Mouse (Mus musculus): ENCODE data around the gene Kdelr3. TPM values are rescaled to one million over a fixed set of nuclear protein-coding genes. Genes with fewer than 3 reads are reported as not detected.
A peak's percentile ranks its signal among the peaks of the same experiment; 100 is the strongest.

Gene Kdelr3
- 149 and 157 TPM in 2 replicates for polyA plus RNA-seq (2014; fragmentation: Nextera tagmentation; extraction: Ambion mirVana)

DNA sequence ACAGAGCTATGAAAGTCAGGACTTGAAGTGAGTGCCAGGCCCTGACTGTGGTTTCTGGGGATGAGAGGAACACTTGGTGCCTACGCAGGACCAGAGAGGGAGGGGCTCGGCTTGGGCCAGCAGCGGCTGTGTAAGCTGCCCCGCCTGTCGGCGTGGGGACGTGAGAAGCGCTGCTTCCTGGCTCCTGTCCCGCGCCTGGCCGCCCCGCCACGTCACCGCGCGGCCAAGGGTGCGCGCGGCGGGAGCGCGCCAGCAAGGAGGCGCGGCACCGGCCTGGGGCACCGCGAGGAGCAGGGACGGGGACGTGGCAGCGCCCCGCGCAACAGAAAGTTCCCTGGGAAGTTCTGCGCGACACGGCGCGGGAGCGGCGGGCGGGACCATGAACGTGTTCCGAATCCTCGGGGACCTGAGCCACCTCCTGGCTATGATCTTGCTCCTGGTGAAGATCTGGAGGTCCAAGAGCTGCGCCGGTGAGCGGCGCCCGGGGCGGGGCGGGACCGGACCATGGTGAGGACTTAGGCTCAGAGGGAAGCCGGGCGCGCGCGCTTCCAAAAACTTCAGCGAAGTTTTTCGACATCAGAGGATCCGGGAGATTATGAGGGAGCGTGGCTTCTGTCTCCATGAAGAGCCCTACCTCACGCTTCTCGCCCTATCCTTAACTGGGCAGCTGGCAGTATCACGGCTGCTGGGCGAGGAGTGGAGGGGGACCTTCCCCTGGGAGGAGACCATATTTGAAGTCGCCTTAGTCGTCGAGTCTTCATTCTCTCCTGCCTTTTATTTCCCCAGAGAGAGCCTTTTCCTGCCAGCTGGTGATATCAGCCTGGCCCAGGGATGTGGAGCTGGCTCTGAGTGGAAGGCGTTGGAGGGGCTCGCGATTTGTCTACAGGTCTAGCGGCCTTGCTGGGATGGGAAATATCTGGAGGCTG, at the start of gene Kdelr3:
Gene Kdelr3, plus strand, starts transcription at position 241 of the 926 bp plus-strand sequence.
- peak; percentile 92 for DNase-seq (ENCODE audit: low spot score)
- no peaks in the 10 kb centered on the region for H3K36me3 ChIP-seq (ENCODE audit: control insufficient read depth, insufficient read depth, low read length)
- H3K4me1 ChIP-seq (ENCODE audit: control insufficient read depth, insufficient read depth, low read length), result 0 out of 2 replicates have a peak, but pooled peaks cover 3% of the 10 kb centered on the region
- peak within 1 kb of the TSS; percentile 83 for H3K4me2 ChIP-seq (ENCODE audit: low read depth, low read length)
- under 1% methylated on average over 50 of the region's 71 CpGs for WGBS
- H3K4me3 ChIP-seq (ENCODE audit: low read depth, low read length), result peak within 1 kb of the TSS; percentile 64
- peak within 1 kb of the TSS; percentile 81 for H3K9ac ChIP-seq (ENCODE audit: low read depth, low read length)
- H3K27ac ChIP-seq (replicated peaks; ENCODE audit: low read depth, low read length), result peak within 1 kb of the TSS; percentile 65
- H3K27me3 ChIP-seq (replicated peaks; ENCODE audit: control insufficient read depth, insufficient read depth, low read length), result peaks cover 26% of the 10 kb centered on the region
- H3K9me3 ChIP-seq (ENCODE audit: control insufficient read depth, low read length), result no peaks in the 10 kb centered on the region
- ATAC-seq (ENCODE audit: low read depth), result peak; percentile 69

GRCm38 (mm10) chr15:79466601-79467286, 49.5 kb upstream of the Kdelr3 start:
- H3K27me3 ChIP-seq (replicated peaks; ENCODE audit: control insufficient read depth, insufficient read depth, low read length), result no peaks in the 10 kb centered on the region
- H3K27ac ChIP-seq (replicated peaks; ENCODE audit: low read depth, low read length), result no peak overlapping the region
- H3K4me3 ChIP-seq (ENCODE audit: low read depth, low read length), result no peak overlapping the region
- H3K4me2 ChIP-seq (ENCODE audit: low read depth, low read length), result no peak overlapping the region
- H3K4me1 ChIP-seq (ENCODE audit: control insufficient read depth, insufficient read depth, low read length), result peaks cover 5% of the 10 kb centered on the region; the same call in 1 of the 2 replicates
- H3K9ac ChIP-seq (ENCODE audit: low read depth, low read length), result no peak overlapping the region
- DNase-seq (ENCODE audit: low spot score), result peak; percentile 80
- ATAC-seq (ENCODE audit: low read depth), result peak; percentile 94
- 5% methylated on average over 18 of the region's 18 CpGs for WGBS
- H3K9me3 ChIP-seq (ENCODE audit: control insufficient read depth, low read length), result no peaks in the 10 kb centered on the region
- H3K36me3 ChIP-seq (ENCODE audit: control insufficient read depth, insufficient read depth, low read length), result no peaks in the 10 kb centered on the region

GRCm38 (mm10) chr15:79469577-79469976, 46.6 kb upstream of the Kdelr3 start:
- 71% methylated on average over 5 of the region's 5 CpGs for WGBS
- H3K4me3 ChIP-seq (ENCODE audit: low read depth, low read length), result no peak overlapping the region
- H3K27ac ChIP-seq (replicated peaks; ENCODE audit: low read depth, low read length), result no peak overlapping the region
- H3K9ac ChIP-seq (ENCODE audit: low read depth, low read length), result no peak overlapping the region
- H3K36me3 ChIP-seq (ENCODE audit: control insufficient read depth, insufficient read depth, low read length), result no peaks in the 10 kb centered on the region
- no peaks in the 10 kb centered on the region for H3K27me3 ChIP-seq (replicated peaks; ENCODE audit: control insufficient read depth, insufficient read depth, low read length)
- no peak overlapping the region for H3K4me2 ChIP-seq (ENCODE audit: low read depth, low read length)
- no peak for ATAC-seq (ENCODE audit: low read depth)
- peaks cover 5% of the 10 kb centered on the region; the same call in 1 of the 2 replicates for H3K4me1 ChIP-seq (ENCODE audit: control insufficient read depth, insufficient read depth, low read length)
- H3K9me3 ChIP-seq (ENCODE audit: control insufficient read depth, low read length), result no peaks in the 10 kb centered on the region
- no peak for DNase-seq (ENCODE audit: low spot score)

- H3K27ac ChIP-seq (replicated peaks; ENCODE audit: low read depth, low read length), result no peak overlapping the region
- H3K27me3 ChIP-seq (replicated peaks; ENCODE audit: control insufficient read depth, insufficient read depth, low read length), result no peaks in the 10 kb centered on the region
- no peaks in the 10 kb centered on the region for H3K9me3 ChIP-seq (ENCODE audit: control insufficient read depth, low read length)
- WGBS, result 20% methylated on average over 17 of the region's 17 CpGs
- H3K9ac ChIP-seq (ENCODE audit: low read depth, low read length), result 0 out of 2 replicates have a peak overlapping the region, but pooled peaks have one; percentile 5
- H3K4me1 ChIP-seq (ENCODE audit: control insufficient read depth, insufficient read depth, low read length), result peaks cover 5% of the 10 kb centered on the region; the same call in 1 of the 2 replicates
- H3K4me3 ChIP-seq (ENCODE audit: low read depth, low read length), result peak overlapping the region; percentile 23
- peak overlapping the region; percentile 43 for H3K4me2 ChIP-seq (ENCODE audit: low read depth, low read length)
- DNase-seq (ENCODE audit: low spot score), result peak; percentile 33
- no peaks in the 10 kb centered on the region for H3K36me3 ChIP-seq (ENCODE audit: control insufficient read depth, insufficient read depth, low read length)
- no peak for ATAC-seq (ENCODE audit: low read depth)
Observed at GRCm38 (mm10) chr15:79470583-79470982, 45.6 kb upstream of the Kdelr3 start.

DNA sequence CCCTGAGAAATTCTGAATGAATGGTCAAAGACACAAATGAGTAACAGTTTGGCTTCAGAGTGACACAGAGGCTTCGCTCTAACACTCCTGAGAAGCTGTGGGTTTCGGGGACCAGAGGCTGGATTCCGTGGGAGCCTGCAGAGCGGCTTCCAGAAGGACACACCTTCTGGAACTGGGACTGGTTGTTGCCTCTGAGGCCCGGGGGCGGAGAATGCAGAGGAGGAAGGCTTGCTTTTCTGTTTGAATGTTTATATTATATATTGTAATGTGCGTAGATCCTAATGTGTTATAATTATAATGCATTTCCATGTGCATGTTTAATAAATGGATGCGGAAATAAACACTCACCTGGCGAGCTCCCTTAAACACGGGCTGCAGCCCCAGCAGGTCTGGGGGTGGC, 45.1 kb upstream of the Kdelr3 start:
- ATAC-seq (ENCODE audit: low read depth), result no peak

GRCm38 (mm10) chr15:79473042-79473441, 43.2 kb upstream of the Kdelr3 start:
- Histone ChIP-seq H3K27ac (replicated peaks; ENCODE audit: low read depth, low read length) (no peak overlapping the region), H3K27me3 (replicated peaks; ENCODE audit: control insufficient read depth, insufficient read depth, low read length) (no peaks in the 10 kb centered on the region), H3K9me3 (ENCODE audit: control insufficient read depth, low read length) (no peaks in the 10 kb centered on the region), H3K36me3 (ENCODE audit: control insufficient read depth, insufficient read depth, low read length) (no peaks in the 10 kb centered on the region), H3K4me3 (ENCODE audit: low read depth, low read length) (no peak overlapping the region), H3K9ac (ENCODE audit: low read depth, low read length) (no peak overlapping the region), H3K4me2 (ENCODE audit: low read depth, low read length) (no peak overlapping the region), H3K4me1 (ENCODE audit: control insufficient read depth, insufficient read depth, low read length) (peaks cover 5% of the 10 kb centered on the region; the same call in 1 of the 2 replicates)
- ATAC-seq (ENCODE audit: low read depth), result no peak
- no peak for DNase-seq (ENCODE audit: low spot score)
- 86% methylated on average over 5 of the region's 5 CpGs for WGBS

More for the DNA sequence above, 45.1 kb upstream of the Kdelr3 start:
- Histone ChIP-seq H3K27ac (replicated peaks; ENCODE audit: low read depth, low read length) (no peak overlapping the region), H3K36me3 (ENCODE audit: control insufficient read depth, insufficient read depth, low read length) (no peaks in the 10 kb centered on the region), H3K4me2 (ENCODE audit: low read depth, low read length) (peak overlapping the region; percentile 43; the same call in 1 of the 2 replicates), H3K4me3 (ENCODE audit: low read depth, low read length) (peak overlapping the region; percentile 23; the same call in 1 of the 2 replicates), H3K9ac (ENCODE audit: low read depth, low read length) (no peak overlapping the region), H3K4me1 (ENCODE audit: control insufficient read depth, insufficient read depth, low read length) (peaks cover 5% of the 10 kb centered on the region; the same call in 1 of the 2 replicates), H3K9me3 (ENCODE audit: control insufficient read depth, low read length) (no peaks in the 10 kb centered on the region), H3K27me3 (replicated peaks; ENCODE audit: control insufficient read depth, insufficient read depth, low read length) (no peaks in the 10 kb centered on the region)
- WGBS, result 49% methylated on average over 10 of the region's 10 CpGs
- DNase-seq (ENCODE audit: low spot score), result no peak

- no peak overlapping the region for H3K27ac ChIP-seq (replicated peaks; ENCODE audit: low read depth, low read length)
- H3K4me3 ChIP-seq (ENCODE audit: low read depth, low read length), result no peak overlapping the region
- no peak overlapping the region for H3K9ac ChIP-seq (ENCODE audit: low read depth, low read length)
- no peaks in the 10 kb centered on the region for H3K9me3 ChIP-seq (ENCODE audit: control insufficient read depth, low read length)
- DNase-seq (ENCODE audit: low spot score) (no peak), ATAC-seq (ENCODE audit: low read depth) (no peak)
- H3K27me3 ChIP-seq (replicated peaks; ENCODE audit: control insufficient read depth, insufficient read depth, low read length), result no peaks in the 10 kb centered on the region
- H3K36me3 ChIP-seq (ENCODE audit: control insufficient read depth, insufficient read depth, low read length), result no peaks in the 10 kb centered on the region
- H3K4me1 ChIP-seq (ENCODE audit: control insufficient read depth, insufficient read depth, low read length), result peaks cover 5% of the 10 kb centered on the region; the same call in 1 of the 2 replicates
- WGBS, result 53% methylated on average over 12 of the region's 12 CpGs
- no peak overlapping the region for H3K4me2 ChIP-seq (ENCODE audit: low read depth, low read length)
Observed at GRCm38 (mm10) chr15:79473638-79474355, 42.4 kb upstream of the Kdelr3 start.

DNA sequence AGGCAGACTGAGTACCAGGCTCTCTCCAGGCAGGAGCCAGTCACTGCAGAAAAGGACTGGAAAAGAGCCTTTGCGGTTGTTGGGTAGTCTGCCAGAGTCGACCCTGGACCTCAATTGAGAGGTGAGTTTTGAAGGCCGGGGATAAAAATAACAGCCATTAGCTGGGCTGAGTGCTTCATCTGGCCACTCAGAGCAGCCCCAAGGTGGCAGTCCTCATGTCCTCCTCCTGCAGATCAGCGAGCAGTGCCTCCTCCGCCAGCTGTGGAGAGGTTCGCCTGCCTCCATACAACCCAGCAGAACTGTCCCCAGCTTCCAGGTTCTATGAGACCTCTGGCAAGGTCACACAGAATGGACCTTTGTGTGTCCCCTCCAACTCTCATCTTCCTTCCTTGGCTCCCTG, 39.0 kb upstream of the Kdelr3 start:
- WGBS, result 44% methylated on average over 6 of the region's 6 CpGs
- no peaks in the 10 kb centered on the region for H3K9me3 ChIP-seq (ENCODE audit: control insufficient read depth, low read length)
- ATAC-seq (ENCODE audit: low read depth), result no peak
- H3K27ac ChIP-seq (replicated peaks; ENCODE audit: low read depth, low read length), result no peak overlapping the region
- no peak overlapping the region for H3K4me3 ChIP-seq (ENCODE audit: low read depth, low read length)
- no peaks in the 10 kb centered on the region for H3K36me3 ChIP-seq (ENCODE audit: control insufficient read depth, insufficient read depth, low read length)
- no peak overlapping the region for H3K4me2 ChIP-seq (ENCODE audit: low read depth, low read length)
- DNase-seq (ENCODE audit: low spot score), result no peak
- H3K27me3 ChIP-seq (replicated peaks; ENCODE audit: control insufficient read depth, insufficient read depth, low read length), result peaks cover 4% of the 10 kb centered on the region
- H3K9ac ChIP-seq (ENCODE audit: low read depth, low read length), result no peak overlapping the region
- H3K4me1 ChIP-seq (ENCODE audit: control insufficient read depth, insufficient read depth, low read length), result no peaks in the 10 kb centered on the region

All from embryonic facial prominence, embryonic 14.5 days (tissue).